Mouse (Mus musculus) liver, embryonic 16.5 days (tissue): ENCODE results near the gene Tmem100. TPM values are rescaled to one million over a fixed set of nuclear protein-coding genes. Genes with fewer than 3 reads are reported as not detected.
A peak's percentile ranks its signal among the peaks of the same experiment; 100 is the strongest.

Experiments
- ATAC-seq: fragments of 200-750 bp; cut with Nextera tagmentation; 2 replicates; pipeline ENCODE4 v1.8.0; 2017; ENCODE audit warnings: low read depth, mild to moderate bottlenecking, moderate number of reproducible peaks, moderate library complexity
- H3K27ac ChIP-seq: fragments of 300-500 bp; sonication (generic); 2 replicates; pipeline ENCODE4 v1.5.1; 2014; ENCODE audit warnings: mild to moderate bottlenecking, low read length
- H3K27me3 ChIP-seq: fragments of 300-500 bp; sonication (generic); 2 replicates; pipeline ENCODE4 v1.6.1; 2014; ENCODE audit warnings: low read depth, low read length, mixed read lengths; ENCODE audit not compliant: control insufficient read depth, insufficient read depth
- H3K36me3 ChIP-seq: fragments of 300-500 bp; sonication (generic); 2 replicates; pipeline ENCODE4 v1.6.1; 2014; ENCODE audit warnings: mild to moderate bottlenecking; ENCODE audit not compliant: control insufficient read depth, insufficient read depth
- H3K4me1 ChIP-seq: fragments of 300-500 bp; sonication (generic); 2 replicates; pipeline ENCODE4 v1.6.1; 2014; ENCODE audit warnings: low read depth, low read length, mixed read lengths; ENCODE audit not compliant: control insufficient read depth
- H3K4me2 ChIP-seq: fragments of 300-500 bp; sonication (generic); 2 replicates; pipeline ENCODE4 v1.6.1; 2014; ENCODE audit warnings: low read depth, low read length, mixed read lengths
- H3K4me3 ChIP-seq: fragments of 300-500 bp; sonication (generic); 2 replicates; pipeline ENCODE4 v1.5.1; 2014; ENCODE audit warnings: low read depth, mild to moderate bottlenecking, low read length
- H3K9ac ChIP-seq: fragments of 300-500 bp; sonication (generic); 2 replicates; pipeline ENCODE4 v1.6.1; 2014; ENCODE audit warnings: low read depth, low read length
- H3K9me3 ChIP-seq: fragments of 300-500 bp; sonication (generic); replicated peaks from 2 replicates; pipeline ENCODE4 v1.6.1; 2016; ENCODE audit warnings: low read length; ENCODE audit not compliant: control insufficient read depth
- WGBS: fragments of 180-500 bp; shearing (Covaris S2); extraction: QIAGEN DNeasy Blood & Tissue Kit; methylation state at CpG from one replicate; pipeline ENCODE4 v1.1.7; 2014; ENCODE audit not compliant: insufficient replicate concordance; 5-methylcytosine and 5-hydroxymethylcytosine counted together
- polyA plus RNA-seq: library from polyadenylated mRNA; unstranded; fragments of >200 nt; fragmentation: Nextera tagmentation; extraction: Ambion mirVana; gene quantifications from 2 replicates; pipeline ENCODE4 v1.2.1, GENCODE M21; 2015

Tmem100 gene
- polyA plus RNA-seq, 1 experiment from 2014 or later = 0.45 TPM

- Histone ChIP-seq H3K27ac (no peak overlapping the region), H3K4me2 (no peak overlapping the region), H3K9me3 (no peaks in the 10 kb centered on the region), H3K4me3 (no peak overlapping the region), H3K27me3 (peaks cover 16% of the 10 kb centered on the region), H3K36me3 (no peaks in the 10 kb centered on the region), H3K9ac (no peak overlapping the region), H3K4me1 (no peaks in the 10 kb centered on the region; the same call in none of the 2 replicates)
- 80% methylated on average over 8 of the region's 8 CpGs for WGBS
- ATAC-seq = no peak
Measured at GRCm38 (mm10) chr11:90028746-90029145, 1.4 kb upstream of the Tmem100 start.

- no peak overlapping the region for H3K27ac ChIP-seq
- H3K36me3 ChIP-seq = no peaks in the 10 kb centered on the region
- H3K9ac ChIP-seq = no peak overlapping the region
- peaks cover 16% of the 10 kb centered on the region for H3K27me3 ChIP-seq
- H3K4me3 ChIP-seq = peak overlapping the region; percentile 19
- ATAC-seq = no peak
- peak overlapping the region; percentile 24 for H3K4me2 ChIP-seq
- H3K4me1 ChIP-seq = no peaks in the 10 kb centered on the region; the same call in none of the 2 replicates
- 26% methylated on average over 10 of the region's 10 CpGs for WGBS
- H3K9me3 ChIP-seq = no peaks in the 10 kb centered on the region
Measured at GRCm38 (mm10) chr11:90029354-90029753, 794 bp upstream of the Tmem100 start.

GRCm38 (mm10) chr11:90030557-90030956 is 409 bp downstream of the Tmem100 start:
- WGBS = 1% methylated on average over 15 of the region's 15 CpGs
- Histone ChIP-seq H3K9ac (no peak overlapping the region), H3K36me3 (no peaks in the 10 kb centered on the region), H3K9me3 (no peaks in the 10 kb centered on the region), H3K4me2 (peak overlapping the region; percentile 44), H3K4me3 (peak overlapping the region; percentile 3; the same call in 1 of the 2 replicates), H3K27ac (no peak overlapping the region), H3K27me3 (peaks cover 16% of the 10 kb centered on the region), H3K4me1 (no peaks in the 10 kb centered on the region; the same call in none of the 2 replicates)
- ATAC-seq = no peak

GRCm38 (mm10) chr11:90031076-90031475 is 928 bp downstream of the Tmem100 start:
- H3K4me1 ChIP-seq = no peaks in the 10 kb centered on the region; the same call in none of the 2 replicates
- H3K4me3 ChIP-seq = peak overlapping the region; percentile 3; the same call in 1 of the 2 replicates
- peak overlapping the region; percentile 44; the same call in 1 of the 2 replicates for H3K4me2 ChIP-seq
- WGBS = 28% methylated on average over 7 of the region's 7 CpGs
- no peak overlapping the region for H3K9ac ChIP-seq
- no peak overlapping the region for H3K27ac ChIP-seq
- H3K9me3 ChIP-seq = no peaks in the 10 kb centered on the region
- peaks cover 16% of the 10 kb centered on the region for H3K27me3 ChIP-seq
- ATAC-seq = no peak
- H3K36me3 ChIP-seq = no peaks in the 10 kb centered on the region

GRCm38 (mm10) chr11:90032807-90033206 is 2.7 kb downstream of the Tmem100 start:
- Histone ChIP-seq H3K36me3 (no peaks in the 10 kb centered on the region), H3K27me3 (peaks cover 16% of the 10 kb centered on the region), H3K4me2 (no peak overlapping the region), H3K27ac (no peak overlapping the region), H3K4me1 (no peaks in the 10 kb centered on the region; the same call in none of the 2 replicates), H3K9ac (no peak overlapping the region), H3K9me3 (no peaks in the 10 kb centered on the region), H3K4me3 (no peak overlapping the region)
- WGBS = 20% methylated on average over 8 of the region's 8 CpGs
- no peak for ATAC-seq

GRCm38 (mm10) chr11:90033442-90033841 is 3.3 kb downstream of the Tmem100 start:
- no peak overlapping the region for H3K9ac ChIP-seq
- H3K27ac ChIP-seq = no peak overlapping the region
- no peaks in the 10 kb centered on the region for H3K36me3 ChIP-seq

GRCm38 (mm10) chr11:90034646-90035045 is 4.5 kb downstream of the Tmem100 start:
- no peak overlapping the region for H3K4me3 ChIP-seq
- 67% methylated on average over 12 of the region's 12 CpGs for WGBS
- H3K9me3 ChIP-seq = no peaks in the 10 kb centered on the region
- no peaks in the 10 kb centered on the region for H3K36me3 ChIP-seq
- no peak overlapping the region for H3K27ac ChIP-seq
- H3K4me2 ChIP-seq = no peak overlapping the region
- H3K4me1 ChIP-seq = no peaks in the 10 kb centered on the region; the same call in none of the 2 replicates
- no peak overlapping the region for H3K9ac ChIP-seq
- H3K27me3 ChIP-seq = peaks cover 16% of the 10 kb centered on the region
- no peak for ATAC-seq

More at GRCm38 (mm10) chr11:90033442-90033841, 3.3 kb downstream of the Tmem100 start:
- no peaks in the 10 kb centered on the region for H3K9me3 ChIP-seq
- no peak overlapping the region for H3K4me3 ChIP-seq
- H3K4me2 ChIP-seq = no peak overlapping the region
- WGBS = 39% methylated on average over 5 of the region's 5 CpGs
- peaks cover 16% of the 10 kb centered on the region for H3K27me3 ChIP-seq
- no peak for ATAC-seq
- H3K4me1 ChIP-seq = no peaks in the 10 kb centered on the region; the same call in none of the 2 replicates

- no peak for ATAC-seq
- Histone ChIP-seq H3K36me3 (no peaks in the 10 kb centered on the region), H3K4me3 (no peak overlapping the region), H3K4me2 (no peak overlapping the region), H3K9ac (no peak overlapping the region), H3K27me3 (peaks cover 11% of the 10 kb centered on the region), H3K4me1 (no peaks in the 10 kb centered on the region), H3K27ac (no peak overlapping the region), H3K9me3 (no peaks in the 10 kb centered on the region)
- WGBS = 65% methylated on average over 14 of the region's 14 CpGs
Measured at GRCm38 (mm10) chr11:90035532-90035931, 5.4 kb downstream of the Tmem100 start.

GRCm38 (mm10) chr11:90036416-90036815 is 6.3 kb downstream of the Tmem100 start:
- Histone ChIP-seq H3K27me3 (peaks cover 7% of the 10 kb centered on the region), H3K4me1 (no peaks in the 10 kb centered on the region), H3K36me3 (no peaks in the 10 kb centered on the region), H3K4me2 (no peak overlapping the region), H3K9me3 (no peaks in the 10 kb centered on the region), H3K4me3 (no peak overlapping the region), H3K9ac (no peak overlapping the region), H3K27ac (no peak overlapping the region)
- 70% methylated on average over 4 of the region's 4 CpGs for WGBS
- no peak for ATAC-seq
